Mouse (Mus musculus): ENCODE data around the gene Pde8a. TPM values are rescaled to one million over a fixed set of nuclear protein-coding genes. Genes with fewer than 3 reads are reported as not detected.

Gene Pde8a
- polyA plus RNA-seq, 1 experiment from 2014 or later, result 28.5 TPM

DNA sequence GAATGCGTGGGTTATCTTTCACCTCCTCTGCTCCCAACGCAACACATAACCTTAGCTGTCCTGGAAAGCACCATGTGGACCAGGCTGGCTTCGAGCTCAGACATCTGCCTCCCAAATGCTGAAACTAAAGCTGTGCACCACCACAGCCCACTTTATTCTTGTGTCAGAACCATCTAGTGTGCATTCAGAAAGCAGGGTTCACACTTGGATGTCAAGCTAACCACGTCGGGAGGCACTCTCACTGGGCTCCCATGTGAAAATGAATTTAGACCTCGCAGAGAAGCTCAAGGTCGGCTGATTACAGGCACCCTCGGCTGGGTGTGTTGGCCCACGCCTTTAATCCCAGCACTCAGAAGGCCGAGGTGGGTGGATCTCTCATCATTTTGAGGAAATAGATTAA lies 130.4 kb downstream of the Pde8a start:
- Histone ChIP-seq H3K27ac (peak overlapping the region; percentile 53; the same call in 1 of the 2 replicates), H3K36me3 (ENCODE audit: inconsistent target) (peaks cover 16% of the 10 kb centered on the region; the same call in 1 of the 2 replicates)
- 9% methylated on average over 10 of the region's 10 CpGs for WGBS (ENCODE audit: missing documents)

DNA sequence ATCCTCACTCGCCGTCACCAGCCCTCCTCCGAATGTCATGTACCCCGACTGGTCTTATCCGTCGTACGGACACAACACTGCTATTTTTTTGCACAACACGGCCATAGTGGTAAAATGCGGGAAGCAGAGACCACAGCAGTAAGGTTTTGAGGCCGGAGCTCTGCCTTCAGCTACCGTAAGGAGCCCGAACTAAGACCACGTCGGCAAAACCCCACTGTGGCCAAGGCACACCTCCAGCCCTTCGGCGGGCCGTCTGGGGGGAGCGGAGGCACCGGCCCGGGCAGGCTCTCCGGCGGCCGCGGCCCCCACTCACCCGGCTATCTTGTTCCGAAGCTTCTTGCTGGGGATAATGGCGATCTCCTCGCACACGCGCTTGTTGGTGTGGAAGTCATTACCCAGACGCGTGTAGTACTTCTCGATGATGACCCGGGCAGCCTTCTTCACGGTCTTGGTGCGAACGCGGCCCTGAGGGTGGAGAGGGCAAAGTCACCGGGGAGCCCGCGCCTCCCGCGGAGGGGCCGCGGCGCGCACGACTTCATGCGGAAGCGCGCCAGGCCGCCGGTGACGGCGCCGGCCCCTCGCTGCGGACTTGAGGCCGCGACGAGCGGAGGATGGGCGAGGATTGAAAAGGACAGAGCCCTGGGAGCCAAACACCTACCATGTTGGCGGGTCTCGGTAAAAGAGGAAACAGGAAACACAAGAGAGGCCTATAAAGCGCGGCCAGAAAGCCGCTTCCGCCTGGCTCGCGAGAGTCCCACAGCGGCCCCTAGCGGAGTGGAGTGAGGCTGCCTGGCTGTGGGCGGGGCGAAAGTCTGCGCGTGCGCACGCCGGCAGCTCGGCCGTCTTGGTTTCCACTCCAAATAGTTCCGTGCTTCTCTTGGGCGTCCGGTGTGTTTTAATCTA lies 131.4 kb downstream of the Pde8a start, which contains the start of gene Rps17:
TSS of gene Rps17 (minus strand) at position 711 of the 903 bp plus-strand sequence.
- H3K36me3 ChIP-seq (ENCODE audit: inconsistent target), result peaks cover 15% of the 10 kb centered on the region; the same call in 1 of the 2 replicates
- under 1% methylated on average over 80 of the region's 85 CpGs for WGBS (ENCODE audit: missing documents)
- H3K27ac ChIP-seq, result peak within 1 kb of the TSS; percentile 53
- peaks cover 44% of the 10 kb centered on the region for H3K79me2 ChIP-seq (ENCODE audit: inconsistent target)
- peak within 1 kb of the TSS; percentile 87 for H3K4me3 ChIP-seq (ENCODE audit: inconsistent target)

More for the DNA sequence above, 130.4 kb downstream of the Pde8a start:
- Histone ChIP-seq H3K4me3 (ENCODE audit: inconsistent target) (peak overlapping the region; percentile 87), H3K79me2 (ENCODE audit: inconsistent target) (peaks cover 44% of the 10 kb centered on the region)

DNA sequence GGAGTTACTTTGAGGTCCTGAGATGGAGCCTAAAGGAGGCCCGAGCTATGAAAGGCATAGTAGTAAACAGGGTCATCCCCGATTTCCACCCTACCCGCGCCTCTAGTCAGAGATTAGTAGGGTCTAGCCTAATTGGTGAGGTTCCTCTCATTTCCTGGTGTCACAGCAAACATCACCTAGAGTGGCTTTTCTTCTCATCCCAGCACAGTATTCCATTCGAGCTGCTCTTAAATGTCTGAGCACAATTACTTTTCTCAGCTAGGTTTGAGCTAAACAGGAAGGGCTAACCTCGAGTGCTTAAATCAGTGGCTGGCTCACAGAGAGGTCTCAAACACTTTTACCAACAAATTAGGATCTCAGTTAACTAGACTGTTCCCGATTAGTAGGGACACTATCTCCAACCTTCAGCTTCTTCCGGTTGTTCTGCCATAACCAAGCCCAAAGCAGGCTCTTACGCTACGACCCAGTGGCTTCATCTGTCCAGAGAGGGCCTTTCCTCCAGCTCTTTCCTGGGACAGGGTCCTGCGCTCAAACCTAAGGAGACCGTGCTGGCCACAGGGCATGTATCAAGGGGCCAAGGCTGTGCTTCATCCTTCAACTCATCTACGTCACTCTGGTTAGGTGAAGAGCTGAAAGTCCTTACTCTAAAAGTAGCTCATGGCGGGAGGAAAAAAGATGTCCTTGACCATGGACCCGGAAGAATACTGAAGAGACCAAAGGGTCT lies 132.2 kb downstream of the Pde8a start:
- peak overlapping the region; percentile 14; the same call in 1 of the 2 replicates for H3K27ac ChIP-seq
- H3K36me3 ChIP-seq (ENCODE audit: inconsistent target), result peaks cover 6% of the 10 kb centered on the region; the same call in 1 of the 2 replicates
- WGBS (ENCODE audit: missing documents), result 63% methylated on average over 15 of the region's 15 CpGs

DNA sequence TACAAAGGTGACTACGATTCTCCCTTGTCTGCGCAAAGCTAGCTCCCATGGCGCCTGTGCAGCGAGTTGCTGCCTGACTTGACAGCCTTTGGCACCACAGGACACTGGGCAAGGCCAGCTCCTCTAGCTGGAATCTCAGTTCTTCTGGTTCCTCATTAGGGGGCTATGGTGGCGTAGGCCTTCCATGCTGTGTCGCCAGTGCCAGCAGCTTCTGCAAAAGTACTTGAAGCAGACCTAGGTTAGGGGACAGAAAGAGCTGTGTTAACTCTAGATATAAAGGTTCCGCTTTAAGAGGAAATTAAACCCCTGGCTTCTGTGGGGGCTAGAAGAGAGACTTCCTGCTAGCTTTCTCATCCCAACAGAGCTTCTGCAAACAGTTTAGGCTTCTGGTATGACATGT lies 134.8 kb downstream of the Pde8a start:
- WGBS (ENCODE audit: missing documents), result 44% methylated on average over 7 of the region's 7 CpGs
- H3K4me3 ChIP-seq (ENCODE audit: inconsistent target), result no peak overlapping the region

More for the DNA sequence above, 132.2 kb downstream of the Pde8a start:
- peak overlapping the region; percentile 28 for H3K4me3 ChIP-seq (ENCODE audit: inconsistent target)
- peaks cover 41% of the 10 kb centered on the region for H3K79me2 ChIP-seq (ENCODE audit: inconsistent target)

DNA sequence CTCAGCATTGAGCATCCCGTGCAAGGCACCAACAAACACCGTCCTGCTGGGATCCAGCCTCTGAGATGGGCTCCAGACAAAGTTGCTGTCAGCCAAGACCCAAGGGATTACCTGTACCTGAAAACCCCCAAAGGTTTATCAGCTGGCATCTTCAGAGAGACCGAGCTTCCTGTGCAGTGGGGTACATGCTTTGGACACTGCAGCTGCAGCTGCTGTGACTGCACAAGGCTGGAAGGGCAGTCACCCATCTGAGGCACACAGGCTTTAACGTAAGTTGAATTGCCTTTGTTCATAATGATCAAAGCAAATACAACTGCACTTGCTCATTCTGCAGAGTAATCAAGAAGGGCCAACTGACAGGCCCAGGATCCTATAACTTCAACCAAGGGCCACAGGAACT lies 138.4 kb downstream of the Pde8a start:
- Histone ChIP-seq H3K4me3 (ENCODE audit: inconsistent target) (no peak overlapping the region), H3K36me3 (ENCODE audit: inconsistent target) (no peaks in the 10 kb centered on the region), H3K27ac (no peak overlapping the region), H3K79me2 (ENCODE audit: inconsistent target) (no peaks in the 10 kb centered on the region)
- 93% methylated on average over 4 of the region's 4 CpGs for WGBS (ENCODE audit: missing documents)

More for the DNA sequence above, 134.8 kb downstream of the Pde8a start:
- H3K27ac ChIP-seq, result peak overlapping the region; percentile 34
- H3K36me3 ChIP-seq (ENCODE audit: inconsistent target), result no peaks in the 10 kb centered on the region; the same call in 1 of the 2 replicates
- H3K79me2 ChIP-seq (ENCODE audit: inconsistent target), result peaks cover 16% of the 10 kb centered on the region

DNA sequence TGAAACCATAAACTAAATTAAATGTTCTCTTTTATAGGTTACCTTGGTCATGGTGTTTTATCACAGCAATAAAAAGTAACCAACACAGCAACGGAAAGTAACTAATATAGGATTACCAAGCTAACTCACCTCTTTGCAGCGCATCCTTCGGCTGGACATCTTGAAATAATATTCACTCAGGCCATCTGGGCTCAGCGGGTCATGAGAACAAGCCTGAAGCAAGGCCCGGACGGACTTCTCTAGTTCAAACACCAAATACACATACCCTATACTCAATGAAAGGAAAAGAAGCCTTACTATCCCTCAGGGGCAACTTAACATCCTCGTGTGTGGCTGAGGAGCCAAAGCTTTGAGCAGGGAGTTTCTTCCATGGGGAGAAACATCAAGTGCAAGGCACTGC lies 142.3 kb downstream of the Pde8a start:
- 89% methylated on average over 7 of the region's 7 CpGs for WGBS (ENCODE audit: missing documents)
- no peaks in the 10 kb centered on the region for H3K79me2 ChIP-seq (ENCODE audit: inconsistent target)
- no peaks in the 10 kb centered on the region for H3K36me3 ChIP-seq (ENCODE audit: inconsistent target)

DNA sequence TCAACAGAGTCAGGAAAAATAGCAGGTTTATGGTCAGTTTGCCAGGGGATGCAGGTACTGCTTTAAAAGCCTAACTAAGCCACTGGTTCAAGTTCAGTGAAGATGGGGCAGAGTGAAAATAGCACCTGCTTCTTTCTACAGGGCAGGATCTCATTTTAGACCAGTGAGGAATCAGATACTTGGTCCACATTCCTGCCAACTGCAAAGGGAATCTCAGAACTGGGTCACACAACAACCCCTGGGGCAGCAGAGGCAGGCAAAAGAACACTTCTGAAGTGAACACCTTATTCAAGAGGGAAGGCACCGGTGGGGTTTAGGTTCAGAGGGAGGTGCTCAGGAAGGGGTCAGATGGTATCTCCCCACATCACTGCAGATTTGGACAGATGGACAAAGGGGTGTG lies 143.0 kb downstream of the Pde8a start:
- Histone ChIP-seq H3K27ac (no peak overlapping the region), H3K79me2 (ENCODE audit: inconsistent target) (no peaks in the 10 kb centered on the region), H3K4me3 (ENCODE audit: inconsistent target) (no peak overlapping the region), H3K36me3 (ENCODE audit: inconsistent target) (no peaks in the 10 kb centered on the region)
- WGBS (ENCODE audit: missing documents), result 75% methylated on average over 1 of the region's 1 CpGs

More for the DNA sequence above, 142.3 kb downstream of the Pde8a start:
- Histone ChIP-seq H3K4me3 (ENCODE audit: inconsistent target) (no peak overlapping the region), H3K27ac (no peak overlapping the region)

DNA sequence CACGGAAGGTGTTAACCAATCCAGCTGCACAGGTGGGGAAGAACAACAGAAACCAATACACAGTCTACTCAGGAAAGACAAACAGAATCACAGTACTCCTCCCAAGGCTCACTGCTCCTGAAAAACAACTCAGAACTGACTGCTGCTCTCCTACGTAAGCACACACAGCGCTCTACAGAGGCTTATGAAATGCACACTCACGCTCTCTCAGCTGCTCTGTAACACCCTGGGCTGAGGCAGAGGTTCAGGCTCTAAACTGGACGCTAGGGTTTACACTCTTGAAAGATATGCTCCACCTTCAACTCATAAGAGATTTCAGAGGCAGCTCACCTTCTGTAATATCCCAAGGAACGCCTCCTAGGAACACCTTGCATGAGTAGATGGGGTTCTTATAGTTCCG lies 143.6 kb downstream of the Pde8a start:
- Histone ChIP-seq H3K27ac (no peak overlapping the region), H3K79me2 (ENCODE audit: inconsistent target) (no peaks in the 10 kb centered on the region), H3K4me3 (ENCODE audit: inconsistent target) (no peak overlapping the region), H3K36me3 (ENCODE audit: inconsistent target) (no peaks in the 10 kb centered on the region)
- WGBS (ENCODE audit: missing documents), result 93% methylated on average over 7 of the region's 7 CpGs

DNA sequence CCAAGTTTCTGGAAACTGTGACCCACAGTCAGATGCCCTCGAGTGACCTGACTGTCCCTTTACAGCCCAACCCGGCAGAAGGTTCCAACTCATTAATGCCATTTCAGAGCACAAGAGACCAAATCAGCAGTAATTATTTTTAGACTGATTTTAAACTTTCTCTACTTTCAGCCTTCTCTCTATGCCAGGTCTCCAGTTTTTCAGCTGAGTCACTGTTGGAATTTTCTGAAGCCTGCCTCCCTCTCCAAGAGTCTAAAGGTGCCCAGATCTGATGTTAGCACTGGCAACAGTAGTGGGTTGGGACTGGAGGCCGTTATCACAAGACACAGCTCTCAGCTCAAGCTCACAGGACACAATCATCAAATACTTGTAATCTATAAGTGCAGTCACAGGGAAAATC lies 154.6 kb downstream of the Pde8a start:
- 90% methylated on average over 3 of the region's 3 CpGs for WGBS (ENCODE audit: missing documents)
- H3K4me3 ChIP-seq (ENCODE audit: inconsistent target), result no peak overlapping the region
- H3K27ac ChIP-seq, result no peak overlapping the region
- no peaks in the 10 kb centered on the region for H3K79me2 ChIP-seq (ENCODE audit: inconsistent target)
- no peaks in the 10 kb centered on the region for H3K36me3 ChIP-seq (ENCODE audit: inconsistent target)

DNA sequence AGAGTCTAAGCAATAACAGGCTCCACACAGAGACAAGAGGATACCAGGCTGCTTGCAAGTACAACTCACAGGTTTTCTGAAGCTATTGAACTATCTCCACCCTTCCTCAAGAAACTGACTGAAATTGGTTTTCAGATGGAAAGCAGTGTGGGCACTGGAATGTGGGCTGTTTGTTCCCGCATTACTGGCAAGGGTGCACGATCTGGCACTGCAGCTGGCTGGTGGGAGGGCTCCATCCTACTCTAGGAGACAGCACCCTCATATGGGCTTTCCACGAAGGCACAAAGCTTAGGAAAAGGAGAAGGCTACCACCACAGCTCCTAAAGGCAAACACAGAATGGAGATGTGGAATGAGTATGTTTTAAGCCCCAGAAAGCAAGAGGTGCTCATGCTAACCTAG lies 156.3 kb downstream of the Pde8a start:
- H3K27ac ChIP-seq, result no peak overlapping the region
- 86% methylated on average over 3 of the region's 3 CpGs for WGBS (ENCODE audit: missing documents)
- H3K79me2 ChIP-seq (ENCODE audit: inconsistent target), result no peaks in the 10 kb centered on the region
- no peak overlapping the region for H3K4me3 ChIP-seq (ENCODE audit: inconsistent target)
- H3K36me3 ChIP-seq (ENCODE audit: inconsistent target), result no peaks in the 10 kb centered on the region

DNA sequence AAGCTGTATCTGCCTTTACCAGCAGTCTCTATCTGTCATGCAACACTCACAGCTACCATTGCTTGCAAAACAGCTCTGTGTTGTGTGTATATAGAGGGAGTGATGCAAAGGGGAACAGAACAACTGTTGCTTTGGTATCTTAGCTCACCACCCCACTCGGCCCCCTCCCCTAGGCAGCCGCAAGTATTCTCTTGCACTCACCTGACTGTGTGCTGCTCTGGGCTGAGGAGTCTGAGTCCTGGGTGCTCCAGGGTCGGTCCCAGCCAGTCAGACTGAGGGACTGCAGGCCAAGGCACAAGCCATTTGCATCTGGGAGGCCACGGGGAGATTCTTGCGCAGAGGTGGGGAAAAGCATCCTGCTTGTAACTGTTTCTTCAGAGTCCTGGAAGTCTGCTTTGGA lies 158.4 kb downstream of the Pde8a start:
- peak overlapping the region; percentile 24 for H3K4me3 ChIP-seq (ENCODE audit: inconsistent target)
- no peaks in the 10 kb centered on the region for H3K36me3 ChIP-seq (ENCODE audit: inconsistent target)
- peak overlapping the region; percentile 51 for H3K27ac ChIP-seq
- 54% methylated on average over 5 of the region's 5 CpGs for WGBS (ENCODE audit: missing documents)
- no peaks in the 10 kb centered on the region for H3K79me2 ChIP-seq (ENCODE audit: inconsistent target)

DNA sequence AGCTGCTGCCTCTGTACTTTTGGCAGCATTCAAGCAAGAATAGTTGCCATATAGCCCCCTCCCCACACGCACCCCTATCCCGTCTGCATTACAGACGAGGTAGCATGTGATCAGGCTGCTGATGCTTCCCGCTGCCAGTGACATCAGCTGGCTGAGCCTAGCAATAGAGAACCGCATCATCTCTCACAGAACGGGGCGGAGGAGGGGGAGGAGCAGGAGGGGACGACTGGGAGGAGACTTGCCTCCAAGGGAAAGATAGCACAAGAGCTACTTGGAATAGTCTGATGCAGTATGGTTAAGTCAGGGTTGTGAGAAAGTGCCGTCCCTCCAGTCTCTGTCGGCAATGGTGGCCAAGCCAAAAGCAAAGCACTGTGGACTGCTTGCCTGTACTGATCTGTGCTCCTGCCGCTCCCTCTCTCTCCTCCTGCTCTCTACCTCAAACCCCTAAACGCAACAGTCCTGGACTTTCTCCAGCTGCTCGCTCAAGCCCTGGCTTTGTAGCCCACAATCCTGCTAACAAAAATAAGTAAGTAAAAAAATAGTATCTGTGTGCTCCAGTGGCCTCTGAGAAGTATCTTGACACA lies 159.0 kb downstream of the Pde8a start:
- WGBS (ENCODE audit: missing documents), result 18% methylated on average over 13 of the region's 13 CpGs
- Histone ChIP-seq H3K4me3 (ENCODE audit: inconsistent target) (peak overlapping the region; percentile 24; the same call in 1 of the 2 replicates), H3K27ac (peak overlapping the region; percentile 51), H3K79me2 (ENCODE audit: inconsistent target) (no peaks in the 10 kb centered on the region), H3K36me3 (ENCODE audit: inconsistent target) (no peaks in the 10 kb centered on the region)

DNA sequence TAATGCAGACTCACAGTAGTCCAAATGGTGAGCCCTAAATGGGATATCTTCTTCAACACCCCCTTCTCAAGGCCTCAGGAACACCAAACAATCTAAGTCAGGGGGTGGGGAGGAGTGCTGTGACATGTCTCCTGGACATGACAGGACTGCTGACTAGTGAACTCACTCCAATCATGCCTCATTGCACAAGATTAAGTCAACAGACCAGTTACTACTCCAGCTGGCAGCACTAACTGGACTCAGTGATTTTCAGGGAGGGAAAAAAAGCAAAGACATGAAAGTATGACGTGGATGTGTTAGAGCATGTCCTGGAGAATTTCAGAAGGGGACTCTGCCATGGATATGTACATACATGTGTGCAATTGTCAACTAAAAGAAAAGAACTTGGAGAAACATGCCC lies 166.0 kb downstream of the Pde8a start:
- H3K36me3 ChIP-seq (ENCODE audit: inconsistent target), result no peaks in the 10 kb centered on the region
- whole genome bisulfite sequencing (ENCODE audit: missing documents), result 87% methylated on average over 1 of the region's 1 CpGs
- no peaks in the 10 kb centered on the region for H3K79me2 ChIP-seq (ENCODE audit: inconsistent target)

More for the DNA sequence above, 166.0 kb downstream of the Pde8a start:
- Histone ChIP-seq H3K4me3 (ENCODE audit: inconsistent target) (no peak overlapping the region), H3K27ac (no peak overlapping the region)
